Mouse (Mus musculus): ENCODE results near the gene Phka2.

DNA sequence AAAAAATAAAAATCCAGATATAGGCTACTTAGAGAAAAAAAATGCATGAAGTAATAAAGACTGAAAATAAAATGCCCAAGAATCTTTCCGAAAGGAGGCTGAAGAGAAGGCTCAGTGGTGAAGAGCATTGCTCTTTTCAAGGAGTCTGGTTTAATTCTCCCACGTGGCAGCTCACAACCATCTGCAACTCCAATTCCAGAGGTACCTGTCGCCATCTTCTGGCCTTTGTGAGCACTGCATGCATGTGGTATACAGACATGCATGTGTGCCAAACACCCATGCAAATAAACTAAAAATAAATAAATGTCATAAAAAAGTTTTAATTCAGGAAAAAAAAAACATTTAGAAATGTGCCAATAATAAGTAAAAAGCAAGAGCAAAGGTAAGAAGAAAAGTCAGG is 107.9 kb downstream of the Phka2 start:
- TF ChIP-seq CTCF (IDR thresholded peaks at IDR 0.05; ENCODE audit: control insufficient read depth, insufficient read depth, insufficient read length) (peak; percentile 27), MAX (IDR thresholded peaks at IDR 0.05) (peak; percentile 64), CEBPB (IDR thresholded peaks at IDR 0.05; ENCODE audit: low read depth) (no peak), USF1 (IDR thresholded peaks at IDR 0.05; ENCODE audit: low read depth) (no peak), FOSL1 (IDR thresholded peaks at IDR 0.05; ENCODE audit: insufficient read depth, low read length, poor library complexity, severe bottlenecking) (no peak)
